Mouse (Mus musculus): ENCODE data around the gene Ctxn2. TPM values are rescaled to one million over a fixed set of nuclear protein-coding genes. Genes with fewer than 3 reads are reported as not detected.

Gene Ctxn2
- polyA plus RNA-seq, 1 experiment from 2014 or later: 27.4 TPM

DNA sequence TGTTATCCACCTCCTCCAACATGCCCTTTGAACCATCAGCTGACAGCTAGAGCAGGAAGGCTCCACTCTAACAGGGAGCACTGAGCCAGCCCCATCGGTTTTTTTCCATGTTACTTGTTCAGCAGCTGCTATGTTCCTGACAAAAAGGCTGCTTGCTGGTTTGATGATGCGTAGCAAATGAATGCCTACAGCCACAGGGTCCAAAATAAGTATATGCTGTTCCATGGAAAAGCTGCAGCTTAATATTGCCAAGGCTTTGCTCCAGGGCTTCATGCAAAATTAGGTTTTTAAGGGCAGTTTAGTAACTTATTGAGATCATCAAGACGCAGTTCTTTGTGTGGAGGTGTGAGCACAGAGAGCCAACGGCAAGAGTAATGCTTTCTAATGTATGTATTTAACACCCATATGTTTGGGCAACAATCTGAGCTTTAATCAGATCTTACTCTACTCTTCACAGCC is 25.5 kb downstream of the Ctxn2 start:
- Histone ChIP-seq H3K36me3 (ENCODE audit: control insufficient read depth, insufficient read depth, low read length) (no peaks in the 10 kb centered on the region), H3K9ac (ENCODE audit: low read depth, low read length) (no peak overlapping the region), H3K27ac (ENCODE audit: low read depth, low read length) (no peak overlapping the region), H3K4me3 (ENCODE audit: low read length) (no peak overlapping the region), H3K4me1 (ENCODE audit: control insufficient read depth, insufficient read depth, low read depth, low read length) (peaks cover 4% of the 10 kb centered on the region; the same call in 1 of the 2 replicates), H3K4me2 (ENCODE audit: low read length) (no peak overlapping the region), H3K27me3 (replicated peaks; ENCODE audit: control insufficient read depth, insufficient read depth, low read length) (no peaks in the 10 kb centered on the region), H3K9me3 (ENCODE audit: control insufficient read depth, low read length) (no peaks in the 10 kb centered on the region)
- ATAC-seq: peak; percentile 30; the same call in 1 of the 2 replicates
- WGBS: 41% methylated on average over 4 of the region's 4 CpGs

- H3K27ac ChIP-seq (ENCODE audit: low read depth, low read length): no peak overlapping the region
- 79% methylated on average over 7 of the region's 7 CpGs for WGBS
- no peak for ATAC-seq
Observed at GRCm38 (mm10) chr2:125178225-125178798, 41.8 kb downstream of the Ctxn2 start.

GRCm38 (mm10) chr2:125187904-125188303 is 51.4 kb downstream of the Ctxn2 start:
- H3K27ac ChIP-seq (ENCODE audit: low read depth, low read length): no peak overlapping the region
- WGBS: 60% methylated on average over 11 of the region's 11 CpGs
- no peaks in the 10 kb centered on the region for H3K36me3 ChIP-seq (ENCODE audit: control insufficient read depth, insufficient read depth, low read length)
- H3K27me3 ChIP-seq (replicated peaks; ENCODE audit: control insufficient read depth, insufficient read depth, low read length): no peaks in the 10 kb centered on the region
- H3K9ac ChIP-seq (ENCODE audit: low read depth, low read length): no peak overlapping the region
- no peak overlapping the region for H3K4me2 ChIP-seq (ENCODE audit: low read length)
- H3K4me3 ChIP-seq (ENCODE audit: low read length): no peak overlapping the region
- no peaks in the 10 kb centered on the region for H3K4me1 ChIP-seq (ENCODE audit: control insufficient read depth, insufficient read depth, low read depth, low read length)
- no peak for ATAC-seq
- no peaks in the 10 kb centered on the region for H3K9me3 ChIP-seq (ENCODE audit: control insufficient read depth, low read length)

More at GRCm38 (mm10) chr2:125178225-125178798, 41.8 kb downstream of the Ctxn2 start:
- H3K36me3 ChIP-seq (ENCODE audit: control insufficient read depth, insufficient read depth, low read length): no peaks in the 10 kb centered on the region
- H3K9me3 ChIP-seq (ENCODE audit: control insufficient read depth, low read length): no peaks in the 10 kb centered on the region
- H3K27me3 ChIP-seq (replicated peaks; ENCODE audit: control insufficient read depth, insufficient read depth, low read length): no peaks in the 10 kb centered on the region
- H3K4me2 ChIP-seq (ENCODE audit: low read length): no peak overlapping the region
- no peak overlapping the region for H3K9ac ChIP-seq (ENCODE audit: low read depth, low read length)
- H3K4me3 ChIP-seq (ENCODE audit: low read length): no peak overlapping the region
- H3K4me1 ChIP-seq (ENCODE audit: control insufficient read depth, insufficient read depth, low read depth, low read length): no peaks in the 10 kb centered on the region

- Histone ChIP-seq H3K36me3 (ENCODE audit: control insufficient read depth, insufficient read depth, low read length) (no peaks in the 10 kb centered on the region), H3K9me3 (ENCODE audit: control insufficient read depth, low read length) (no peaks in the 10 kb centered on the region), H3K27ac (ENCODE audit: low read depth, low read length) (no peak overlapping the region), H3K27me3 (replicated peaks; ENCODE audit: control insufficient read depth, insufficient read depth, low read length) (no peaks in the 10 kb centered on the region), H3K4me2 (ENCODE audit: low read length) (no peak overlapping the region), H3K9ac (ENCODE audit: low read depth, low read length) (no peak overlapping the region), H3K4me1 (ENCODE audit: control insufficient read depth, insufficient read depth, low read depth, low read length) (no peaks in the 10 kb centered on the region), H3K4me3 (ENCODE audit: low read length) (no peak overlapping the region)
- WGBS: 3% methylated on average over 2 of the region's 2 CpGs
- ATAC-seq: no peak
Observed at GRCm38 (mm10) chr2:125189197-125189596, 52.7 kb downstream of the Ctxn2 start.

GRCm38 (mm10) chr2:125192905-125193304 is 56.4 kb downstream of the Ctxn2 start:
- no peak for ATAC-seq
- Histone ChIP-seq H3K27ac (ENCODE audit: low read depth, low read length) (no peak overlapping the region), H3K4me2 (ENCODE audit: low read length) (no peak overlapping the region), H3K27me3 (replicated peaks; ENCODE audit: control insufficient read depth, insufficient read depth, low read length) (no peaks in the 10 kb centered on the region), H3K36me3 (ENCODE audit: control insufficient read depth, insufficient read depth, low read length) (no peaks in the 10 kb centered on the region), H3K4me1 (ENCODE audit: control insufficient read depth, insufficient read depth, low read depth, low read length) (no peaks in the 10 kb centered on the region), H3K9me3 (ENCODE audit: control insufficient read depth, low read length) (no peaks in the 10 kb centered on the region), H3K4me3 (ENCODE audit: low read length) (no peak overlapping the region), H3K9ac (ENCODE audit: low read depth, low read length) (no peak overlapping the region)

GRCm38 (mm10) chr2:125196771-125197170 is 60.3 kb downstream of the Ctxn2 start:
- Histone ChIP-seq H3K4me1 (ENCODE audit: control insufficient read depth, insufficient read depth, low read depth, low read length) (no peaks in the 10 kb centered on the region), H3K9me3 (ENCODE audit: control insufficient read depth, low read length) (no peaks in the 10 kb centered on the region), H3K27me3 (replicated peaks; ENCODE audit: control insufficient read depth, insufficient read depth, low read length) (no peaks in the 10 kb centered on the region), H3K36me3 (ENCODE audit: control insufficient read depth, insufficient read depth, low read length) (no peaks in the 10 kb centered on the region), H3K9ac (ENCODE audit: low read depth, low read length) (no peak overlapping the region), H3K27ac (ENCODE audit: low read depth, low read length) (no peak overlapping the region), H3K4me2 (ENCODE audit: low read length) (no peak overlapping the region), H3K4me3 (ENCODE audit: low read length) (no peak overlapping the region)
- 55% methylated on average over 7 of the region's 7 CpGs for WGBS
- ATAC-seq: no peak

Other genes with a start within 250 kb of the Ctxn2 start
- 4.3 and 4.5 TPM in 2 replicates for gene Slc24a5, start 68.6 kb upstream of the Ctxn2 start, polyA plus RNA-seq (2015; fragmentation: Nextera tagmentation; extraction: Ambion mirVana)
- gene Myef2, start 13.0 kb upstream of the Ctxn2 start, polyA plus RNA-seq (2015; fragmentation: Nextera tagmentation; extraction: Ambion mirVana): 164 and 178 TPM in 2 replicates
- gene Slc12a1, start 15.8 kb downstream of the Ctxn2 start, polyA plus RNA-seq (2015; fragmentation: Nextera tagmentation; extraction: Ambion mirVana): 0.04 TPM in 2 replicates
- gene Dut, start 110.5 kb downstream of the Ctxn2 start, polyA plus RNA-seq (2015; fragmentation: Nextera tagmentation; extraction: Ambion mirVana): 72.8 and 75.4 TPM in 2 replicates

All from hindbrain, embryonic 16.5 days (tissue).